Mouse (Mus musculus) G1E (cell line): ENCODE measurements at regions not wholly inside any gene's neighbourhood (a gene's known extent, or its start where the extent isn't known, plus 50 kb on each side); places are given as distances from the start of the nearest gene placed in this dataset.
A peak's percentile ranks its signal among the peaks of the same experiment; 100 is the strongest.

ENCODE experiments used
- ATAC-seq: 2 replicates; pipeline ENCODE4 v1.8.0; 2016; ENCODE audit warnings: mild to moderate bottlenecking; ENCODE audit not compliant: insufficient number of reproducible peaks, poor library complexity, low FRiP score, severe bottlenecking; ENCODE audit errors: extremely low read depth
- DNase-seq: peaks from one replicate; pipeline ENCODE4 v3.0.0; 2012; ENCODE audit warnings: low spot score
- H3K27me3 ChIP-seq: 2 replicates; pipeline ENCODE4 v1.6.1; 2012; ENCODE audit warnings: mild to moderate bottlenecking, low read length, inconsistent platforms; ENCODE audit not compliant: insufficient read depth
- H3K36me3 ChIP-seq: replicated peaks from 2 replicates; pipeline ENCODE3; 2012; ENCODE audit warnings: mild to moderate bottlenecking, inconsistent platforms
- H3K4me1 ChIP-seq: 2 replicates; pipeline ENCODE4 v1.6.1; 2012; ENCODE audit warnings: low read depth, low read length, inconsistent platforms, mixed read lengths; ENCODE audit not compliant: insufficient read depth
- H3K4me3 ChIP-seq: 2 replicates; pipeline ENCODE4 v1.5.1; 2012; ENCODE audit warnings: low read depth, mild to moderate bottlenecking, inconsistent platforms, low read length, moderate library complexity, mixed read lengths
- H3K9me3 ChIP-seq: replicated peaks from 2 replicates; pipeline ENCODE4 v1.6.1; 2012; ENCODE audit warnings: inconsistent platforms
- CTCF ChIP-seq: IDR thresholded peaks from 2 replicates; pipeline ENCODE4 v1.5.1; 2012; ENCODE audit warnings: low read depth, low read length, inconsistent platforms, mixed read lengths
- GATA1 ChIP-seq: IDR thresholded peaks from 2 replicates; pipeline ENCODE4 v1.6.1; 2012; ENCODE audit warnings: borderline replicate concordance, low read length, inconsistent platforms, mixed read lengths
- GATA2 ChIP-seq: IDR thresholded peaks from 2 replicates; pipeline ENCODE4 v1.6.1; 2012; ENCODE audit warnings: low read depth, low read length, inconsistent platforms, borderline replicate concordance
- POLR2AphosphoS5 ChIP-seq: IDR thresholded peaks from 2 replicates; pipeline ENCODE4 v1.6.1; 2012; ENCODE audit warnings: low read depth, low read length, inconsistent platforms; ENCODE audit not compliant: insufficient replicate concordance
- TAL1 ChIP-seq: conservative IDR thresholded peaks from 2 replicates; pipeline ENCODE4 v1.6.1; 2012; ENCODE audit warnings: low read depth, low read length, inconsistent platforms, mixed read lengths

DNA sequence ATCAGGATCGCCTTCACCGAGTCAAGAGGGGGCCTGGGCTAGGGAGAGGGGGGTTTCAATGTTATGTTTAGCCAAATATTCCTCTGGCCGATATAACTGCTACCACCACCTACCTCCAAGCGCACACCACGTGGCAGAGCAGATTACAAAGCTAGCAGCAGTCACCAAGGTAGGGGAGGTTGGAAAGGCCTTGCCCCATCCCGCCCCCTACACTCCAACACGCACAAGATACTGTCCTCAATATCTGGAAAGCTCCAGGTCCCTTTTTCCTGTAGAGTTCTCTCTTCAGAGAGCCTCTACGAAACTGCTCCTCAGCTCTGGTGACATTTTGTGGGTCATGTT, 140.2 kb upstream of the Tbl1xr1 start:
- peaks cover 43% of the 10 kb centered on the region for H3K4me1 ChIP-seq
- ATAC-seq, result no peak

DNA sequence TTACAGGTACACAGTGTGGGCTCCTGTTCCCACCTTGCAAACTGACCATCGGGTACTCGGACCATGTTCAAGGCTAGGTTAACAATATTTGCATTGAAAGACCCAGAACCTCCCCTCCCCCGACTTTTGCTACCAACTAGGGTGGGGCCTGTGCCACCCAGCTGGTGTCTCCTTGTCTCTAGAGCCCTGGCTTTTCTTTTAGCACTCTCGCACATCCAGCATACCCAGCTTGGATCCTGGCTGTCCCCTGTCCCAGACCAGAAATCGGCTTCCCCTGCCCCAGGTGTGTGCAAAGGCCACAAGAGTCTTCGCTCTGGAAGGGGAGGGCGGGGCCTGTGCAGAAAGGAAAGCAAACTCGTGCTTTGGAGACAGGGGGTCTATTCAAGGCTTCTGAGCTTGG, 139.8 kb upstream of the Tbl1xr1 start:
- H3K4me1 ChIP-seq, result peaks cover 43% of the 10 kb centered on the region
- DNase-seq (peak; percentile 15), ATAC-seq (no peak)
- H3K36me3 ChIP-seq, result no peaks in the 10 kb centered on the region
- H3K9me3 ChIP-seq, result no peaks in the 10 kb centered on the region
- no peak for TF ChIP-seq TAL1
- no peak for TF ChIP-seq GATA1
- TF ChIP-seq POLR2AphosphoS5, result no peak
- TF ChIP-seq CTCF, result no peak
- no peak for TF ChIP-seq GATA2
- H3K4me3 ChIP-seq, result peak overlapping the region; percentile 69; the same call in 1 of the 2 replicates
- H3K27me3 ChIP-seq, result peaks cover 15% of the 10 kb centered on the region; the same call in 1 of the 2 replicates

More for the DNA sequence above, 140.2 kb upstream of the Tbl1xr1 start:
- H3K4me3 ChIP-seq, result peak overlapping the region; percentile 69
- peaks cover 18% of the 10 kb centered on the region; the same call in 1 of the 2 replicates for H3K27me3 ChIP-seq
- no peak for DNase-seq
- TF ChIP-seq TAL1, result no peak
- TF ChIP-seq GATA2, result no peak
- no peak for TF ChIP-seq POLR2AphosphoS5
- no peak for TF ChIP-seq CTCF
- no peak for TF ChIP-seq GATA1
- no peaks in the 10 kb centered on the region for H3K9me3 ChIP-seq
- H3K36me3 ChIP-seq, result no peaks in the 10 kb centered on the region

DNA sequence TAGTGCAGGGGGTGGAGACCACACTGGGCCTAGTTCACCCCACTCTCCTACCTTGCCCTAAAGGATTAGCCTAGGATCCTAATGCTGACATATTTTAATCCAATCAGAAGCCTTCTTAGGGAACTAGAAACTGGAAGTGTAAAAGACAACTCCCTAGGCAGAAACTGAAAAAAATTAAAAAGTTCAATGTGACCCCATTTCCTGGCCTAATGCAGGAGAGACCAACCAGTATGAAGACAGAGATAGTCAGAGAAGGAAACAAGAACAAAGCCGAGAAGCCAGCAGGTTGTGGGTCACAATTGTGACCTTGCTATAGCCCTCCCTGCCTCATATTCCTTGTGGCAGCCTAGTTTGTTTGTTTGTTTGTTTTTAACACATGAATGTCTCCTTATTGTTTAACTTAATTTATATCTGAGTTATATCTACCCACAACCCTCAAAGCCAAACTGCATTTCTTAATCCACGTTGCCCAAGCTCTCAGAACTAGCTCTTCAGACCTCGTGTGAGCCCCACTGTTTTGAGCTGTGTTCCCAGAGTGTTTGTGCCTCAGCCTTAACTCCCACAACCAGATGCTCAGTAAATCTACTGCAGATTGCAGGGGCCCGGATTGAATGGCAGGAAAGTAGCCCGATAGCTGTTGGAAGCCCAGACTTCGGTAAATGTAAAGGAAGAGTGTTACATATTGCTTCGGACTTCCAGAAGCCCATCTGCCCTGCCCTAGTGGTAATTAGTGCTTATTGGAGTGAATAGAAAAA, 139.0 kb upstream of the Tbl1xr1 start:
- no peak for TF ChIP-seq TAL1
- TF ChIP-seq GATA1, result no peak
- no peak for TF ChIP-seq POLR2AphosphoS5
- Histone ChIP-seq H3K4me3 (no peak overlapping the region), H3K4me1 (peaks cover 43% of the 10 kb centered on the region), H3K9me3 (no peaks in the 10 kb centered on the region), H3K27me3 (peaks cover 8% of the 10 kb centered on the region; the same call in 1 of the 2 replicates), H3K36me3 (no peaks in the 10 kb centered on the region)
- DNase-seq, result no peak
- ATAC-seq, result no peak

DNA sequence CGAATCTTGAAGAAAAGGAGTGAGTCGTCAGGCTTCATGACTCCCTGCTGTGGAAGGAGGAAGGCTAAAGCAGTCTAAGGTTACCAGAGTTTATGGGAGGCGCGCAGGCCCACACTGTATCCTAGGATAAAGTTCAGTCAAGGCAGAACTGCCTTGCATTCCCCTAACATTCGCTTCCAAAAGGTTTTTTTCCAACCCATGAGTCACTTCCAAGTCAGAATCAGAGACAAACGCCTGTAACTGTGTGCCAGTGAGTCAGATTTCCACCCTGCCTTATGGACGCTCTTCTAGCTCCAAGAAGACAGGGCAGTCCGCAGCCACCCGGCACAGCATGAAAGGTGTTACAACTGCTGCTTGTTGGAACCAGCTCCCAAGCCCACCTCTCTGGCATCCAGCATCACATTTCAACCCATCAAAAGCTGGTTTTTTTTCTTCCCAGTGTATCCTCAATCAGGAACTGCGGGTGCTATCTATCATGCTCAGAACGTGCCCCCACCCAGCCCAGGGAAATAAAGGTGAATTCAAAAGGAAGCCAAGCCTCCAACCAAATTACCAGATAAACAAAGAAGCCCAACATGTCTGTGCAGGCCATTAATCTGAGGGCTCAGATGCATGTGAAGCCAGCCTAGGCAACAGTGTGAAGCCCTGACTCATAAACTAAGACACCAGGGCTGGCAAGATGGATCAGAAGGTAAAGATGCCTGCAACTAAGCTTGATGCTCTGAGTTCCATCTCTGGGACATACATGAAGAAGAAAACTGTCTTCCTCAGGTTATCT, 138.2 kb upstream of the Tbl1xr1 start:
- H3K36me3 ChIP-seq, result no peaks in the 10 kb centered on the region
- no peak overlapping the region for H3K4me3 ChIP-seq
- DNase-seq, result no peak
- no peak for ATAC-seq
- H3K4me1 ChIP-seq, result peaks cover 39% of the 10 kb centered on the region
- H3K27me3 ChIP-seq, result peaks cover 8% of the 10 kb centered on the region; the same call in 1 of the 2 replicates
- TF ChIP-seq POLR2AphosphoS5, result no peak
- no peak for TF ChIP-seq GATA1
- no peak for TF ChIP-seq CTCF
- TF ChIP-seq TAL1, result no peak
- TF ChIP-seq GATA2, result no peak
- no peaks in the 10 kb centered on the region for H3K9me3 ChIP-seq

DNA sequence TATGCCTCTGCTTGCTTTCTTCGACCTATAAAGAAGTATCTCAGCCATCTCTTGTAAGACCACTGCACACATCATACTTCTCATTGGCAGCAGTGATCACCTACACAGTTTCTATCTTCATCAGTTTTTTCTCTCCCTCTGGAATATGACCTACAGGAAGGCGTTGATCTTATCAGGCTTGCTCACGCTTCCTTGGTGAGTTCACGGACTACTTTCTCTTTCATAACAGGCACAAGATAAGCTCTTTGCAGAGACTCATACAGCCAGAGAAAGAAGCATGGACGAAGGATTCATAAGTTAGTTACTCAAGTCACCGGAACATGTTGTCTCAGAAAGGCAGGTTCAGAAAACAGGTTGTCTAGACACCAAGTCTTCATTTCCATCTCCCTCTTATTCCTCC, 136.7 kb upstream of the Tbl1xr1 start:
- Histone ChIP-seq H3K4me3 (no peak overlapping the region), H3K27me3 (peaks cover 9% of the 10 kb centered on the region; the same call in 1 of the 2 replicates), H3K4me1 (peaks cover 36% of the 10 kb centered on the region), H3K36me3 (no peaks in the 10 kb centered on the region), H3K9me3 (no peaks in the 10 kb centered on the region)
- no peak for TF ChIP-seq TAL1
- no peak for TF ChIP-seq GATA2
- no peak for TF ChIP-seq GATA1
- no peak for TF ChIP-seq CTCF
- TF ChIP-seq POLR2AphosphoS5, result no peak
- no peak for DNase-seq
- no peak for ATAC-seq

DNA sequence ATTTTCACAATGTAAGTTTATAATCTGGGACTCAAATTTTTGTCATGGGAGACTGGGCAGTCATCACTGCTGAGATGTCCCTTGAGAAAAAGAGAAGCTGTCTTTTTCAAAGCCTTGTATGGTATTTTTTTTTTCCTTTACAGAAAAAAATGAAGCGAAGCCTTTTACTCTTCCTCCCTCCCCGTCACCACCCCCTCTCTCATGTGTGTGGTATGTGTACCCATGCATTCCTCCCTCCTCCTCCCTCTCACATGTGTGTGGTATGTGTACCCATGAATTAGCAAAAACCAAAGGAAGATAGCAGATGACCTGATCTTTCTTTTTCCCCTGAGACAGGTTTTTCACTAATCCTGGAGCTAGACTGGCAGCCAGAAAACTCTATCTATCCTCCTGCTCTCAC, 134.9 kb upstream of the Tbl1xr1 start:
- TF ChIP-seq POLR2AphosphoS5, result no peak
- no peak for TF ChIP-seq GATA2
- no peak for TF ChIP-seq TAL1
- no peak for TF ChIP-seq GATA1
- TF ChIP-seq CTCF, result no peak
- Histone ChIP-seq H3K9me3 (no peaks in the 10 kb centered on the region), H3K4me3 (no peak overlapping the region), H3K36me3 (no peaks in the 10 kb centered on the region), H3K27me3 (peaks cover 20% of the 10 kb centered on the region), H3K4me1 (peaks cover 24% of the 10 kb centered on the region)
- DNase-seq (no peak), ATAC-seq (no peak)
